ENCODE assay signal across 11 mouse cellular contexts in genomic region chr8:95143805-95144630, GRCm38 (mm10). TPM values are rescaled to one million over a fixed set of nuclear protein-coding genes. Genes with fewer than 3 reads are reported as not detected.
DNase-seq lines count a peak whose midpoint lies in the region; ATAC-seq and TF ChIP-seq lines count a peak whose summit lies in the region.
"Had no signal": no experiment of that assay in that cellular context is flagged by ENCODE, and none has a peak within 500 bp of the region (broad histone marks: within the 10 kb centered on the region; RNA-seq: fewer than 3 reads in every experiment).

No protein-coding gene starts in this region.

- intact Hi-C loops in heart, postnatal 36 days (cut with DNase I), result loop anchor here (2.0 kb wide), 1 partner anchor 59 kb away; the partner anchor contains the start of gene Kifc3

- H3K9me3 ChIP-seq in heart, embryonic 13.5 days, result no peaks in the 10 kb centered on the region
- no peaks in the 10 kb centered on the region for H3K9me3 ChIP-seq in lung, embryonic 15.5 days
- no peaks in the 10 kb centered on the region for H3K9me3 ChIP-seq in intestine, embryonic 16.5 days (ENCODE audit: control insufficient read depth, low read length)
- H3K9me3 ChIP-seq: embryonic facial prominence, embryonic 10.5 days; midbrain, embryonic 12.5 days had no signal

- H3K27me3 ChIP-seq in heart, embryonic 13.5 days (replicated peaks), result peaks cover 9% of the 10 kb centered on the region; the same call in 1 of the 2 replicates
- no peaks in the 10 kb centered on the region for H3K27me3 ChIP-seq in lung, embryonic 15.5 days
- H3K27me3 ChIP-seq in intestine, embryonic 16.5 days (replicated peaks; ENCODE audit: control insufficient read depth, insufficient read depth, low read length), result no peaks in the 10 kb centered on the region
- H3K27me3 ChIP-seq in small intestine, adult 2 months (ENCODE audit: control insufficient read depth, insufficient read depth, low read length), result no peaks in the 10 kb centered on the region

- TF ChIP-seq CTCF in small intestine, adult 2 months (IDR thresholded peaks at IDR 0.05; ENCODE audit: extremely low read depth, insufficient read length, insufficient replicate concordance, low read depth, low read length), result no peak

- H3K4me2 ChIP-seq in heart, embryonic 13.5 days, result no peak overlapping the region
- no peak overlapping the region for H3K4me2 ChIP-seq in lung, embryonic 15.5 days
- H3K4me2 ChIP-seq in intestine, embryonic 16.5 days (ENCODE audit: low read depth, low read length), result peak overlapping the region; percentile 17; the same call in 1 of the 2 replicates

- no peak for ATAC-seq in heart, embryonic 13.5 days (ENCODE audit: extremely low read depth, insufficient number of reproducible peaks, low FRiP score, low TSS enrichment)
- ATAC-seq in lung, embryonic 15.5 days (ENCODE audit: borderline replicate concordance, extremely low read depth, low FRiP score, low TSS enrichment), result no peak
- peak; percentile 58 for ATAC-seq in intestine, embryonic 16.5 days
- ATAC-seq in granulocyte monocyte progenitor cell, adult 5-6 weeks (replicated peaks; ENCODE audit: poor library complexity, severe bottlenecking), result no peak

- 75% methylated on average over 6 of the region's 6 CpGs for WGBS in heart, embryonic 13.5 days
- WGBS in lung, embryonic 15.5 days, result 61% methylated on average over 6 of the region's 6 CpGs
- 64% methylated on average over 6 of the region's 6 CpGs for WGBS in intestine, embryonic 16.5 days
- WGBS in small intestine, adult 2 months, result 30% methylated on average over 6 of the region's 6 CpGs

- DNase-seq in heart, postnatal 36 days, result no peak
- no peak for DNase-seq in lung, postnatal 14 days
- DNase-seq in adrenal gland, postnatal 25 days, result no peak
- DNase-seq: gastrocnemius, postnatal 25 days had no signal

- 0 out of 2 replicates have a peak overlapping the region, but pooled peaks have one; percentile 45 for H3K27ac ChIP-seq in heart, embryonic 13.5 days (replicated peaks)
- H3K27ac ChIP-seq in lung, embryonic 15.5 days, result peak overlapping the region; percentile 90
- H3K27ac ChIP-seq in intestine, embryonic 16.5 days (ENCODE audit: low read length), result peak overlapping the region; percentile 90
- peak overlapping the region; percentile 92 for H3K27ac ChIP-seq in small intestine, adult 2 months (ENCODE audit: insufficient read depth, low read depth, low read length)
- H3K27ac ChIP-seq: midbrain, embryonic 12.5 days had no signal

- no peak overlapping the region for H3K4me3 ChIP-seq in heart, embryonic 13.5 days
- H3K4me3 ChIP-seq in lung, embryonic 15.5 days, result no peak overlapping the region
- no peak overlapping the region for H3K4me3 ChIP-seq in intestine, embryonic 16.5 days (ENCODE audit: low read length)
- H3K4me3 ChIP-seq in small intestine, adult 2 months (ENCODE audit: low read depth, low read length), result no peak overlapping the region
- H3K4me3 ChIP-seq: embryonic facial prominence, embryonic 10.5 days; midbrain, embryonic 12.5 days had no signal

- TF ChIP-seq POLR2A in small intestine, adult 2 months (IDR thresholded peaks at IDR 0.05; ENCODE audit: low read depth, low read length), result no peak

- no peaks in the 10 kb centered on the region for H3K36me3 ChIP-seq in heart, embryonic 13.5 days
- no peaks in the 10 kb centered on the region for H3K36me3 ChIP-seq in lung, embryonic 15.5 days
- H3K36me3 ChIP-seq in intestine, embryonic 16.5 days (ENCODE audit: control insufficient read depth, insufficient read depth, low read length), result no peaks in the 10 kb centered on the region
- H3K36me3 ChIP-seq in small intestine, adult 2 months (ENCODE audit: control insufficient read depth, insufficient read depth, low read length), result no peaks in the 10 kb centered on the region
- H3K36me3 ChIP-seq: embryonic facial prominence, embryonic 10.5 days; midbrain, embryonic 12.5 days had no signal

- H3K9ac ChIP-seq in heart, embryonic 13.5 days, result no peak overlapping the region
- H3K9ac ChIP-seq in lung, embryonic 15.5 days, result no peak overlapping the region
- H3K9ac ChIP-seq in intestine, embryonic 16.5 days (ENCODE audit: low read depth, low read length), result no peak overlapping the region
- H3K9ac ChIP-seq: midbrain, embryonic 12.5 days had no signal

- peaks cover 49% of the 10 kb centered on the region for H3K4me1 ChIP-seq in heart, embryonic 13.5 days
- H3K4me1 ChIP-seq in lung, embryonic 15.5 days, result peaks cover 49% of the 10 kb centered on the region
- H3K4me1 ChIP-seq in intestine, embryonic 16.5 days (ENCODE audit: control insufficient read depth, insufficient read depth, low read length), result peaks cover 58% of the 10 kb centered on the region
- peaks cover 43% of the 10 kb centered on the region for H3K4me1 ChIP-seq in small intestine, adult 2 months (ENCODE audit: control insufficient read depth, insufficient read depth, insufficient read length, low read length)

RNA-seq across cellular contexts. Expression of gene Kifc3, which starts 58.6 kb away (rescaled TPM):
- 10.6 and 12.1 TPM in 2 replicates for polyA plus RNA-seq in heart, embryonic 13.5 days (2015; fragmentation: Nextera tagmentation; extraction: Ambion mirVana)
- 10 to 100 TPM; 65.4 to 71.2 TPM for total RNA-seq in heart, postnatal 36 days (2021)
- 22.7 and 27.0 TPM in 2 replicates for polyA plus RNA-seq in lung, embryonic 15.5 days (2015; fragmentation: Nextera tagmentation; extraction: Ambion mirVana)
- 23.4 and 30.9 TPM in 2 replicates for polyA plus RNA-seq in intestine, embryonic 16.5 days (2015; fragmentation: Nextera tagmentation; extraction: Ambion mirVana)
- polyA plus RNA-seq in small intestine, adult 2 months (2012; rRNA removed), result 35.0 and 64.7 TPM in 2 replicates
- 0.26 and 1.1 TPM in 2 replicates for total RNA-seq in granulocyte monocyte progenitor cell, adult 5-6 weeks (2014; fragmentation: Nextera tagmentation)
- total RNA-seq in granulocyte monocyte progenitor cell, adult 5-6 weeks (2017), result 3.2 and 4.1 TPM in 2 replicates
- 108 and 116 TPM in 2 replicates for total RNA-seq in adrenal gland, postnatal 25 days (2021)
